Mouse (Mus musculus) neural tube, embryonic 12.5 days (tissue): ENCODE data around the gene Ubqlnl. TPM values are rescaled to one million over a fixed set of nuclear protein-coding genes. Genes with fewer than 3 reads are reported as not detected.

Experiments
- ATAC-seq: fragments of 200-750 bp; cut with Nextera tagmentation; 2 replicates; pipeline ENCODE4 v1.8.0; 2017; ENCODE audit warnings: low read depth, mild to moderate bottlenecking, moderate TSS enrichment, moderate library complexity; ENCODE audit not compliant: low FRiP score
- H3K27ac ChIP-seq: fragments of 300-500 bp; sonication (generic); 2 replicates; pipeline ENCODE4 v1.5.1; 2016
- H3K27me3 ChIP-seq: fragments of 300-500 bp; sonication (generic); replicated peaks from 2 replicates; pipeline ENCODE4 v1.6.1; 2016; ENCODE audit warnings: mild to moderate bottlenecking
- H3K36me3 ChIP-seq: fragments of 300-500 bp; sonication (generic); 2 replicates; pipeline ENCODE4 v1.6.1; 2016; ENCODE audit warnings: mild to moderate bottlenecking
- H3K4me1 ChIP-seq: fragments of 300-500 bp; sonication (generic); 2 replicates; pipeline ENCODE4 v1.6.1; 2016
- H3K4me2 ChIP-seq: fragments of 300-500 bp; sonication (generic); replicated peaks from 2 replicates; pipeline ENCODE4 v1.6.1; 2016; ENCODE audit warnings: mild to moderate bottlenecking
- H3K4me3 ChIP-seq: fragments of 300-500 bp; sonication (generic); 2 replicates; pipeline ENCODE4 v1.5.1; 2016
- H3K9ac ChIP-seq: fragments of 300-500 bp; sonication (generic); 2 replicates; pipeline ENCODE4 v1.6.1; 2016; ENCODE audit warnings: mild to moderate bottlenecking
- H3K9me3 ChIP-seq: fragments of 300-500 bp; sonication (generic); 2 replicates; pipeline ENCODE4 v1.6.1; 2016; ENCODE audit warnings: mild to moderate bottlenecking
- WGBS: fragments of 180-500 bp; shearing (Covaris S2); methylation state at CpG from one replicate; pipeline ENCODE4 v1.1.7; 2016; 5-methylcytosine and 5-hydroxymethylcytosine counted together
- polyA plus RNA-seq: library from polyadenylated mRNA; unstranded; fragments of >200 nt; fragmentation: Nextera tagmentation; extraction: Ambion mirVana; gene quantifications from 2 replicates; pipeline ENCODE4 v1.2.1, GENCODE M21; 2016

Gene Ubqlnl
- polyA plus RNA-seq, result not detected in 2 replicates

GRCm38 (mm10) chr7:104150456-104150855 lies at the start of gene Ubqlnl:
Gene Ubqlnl, minus strand, starts transcription at chr7:104150556.
- WGBS, result 83% methylated on average over 2 of the region's 2 CpGs
- H3K36me3 ChIP-seq, result no peaks in the 10 kb centered on the region

GRCm38 (mm10) chr7:104199822-104200221 lies 49.5 kb upstream of the Ubqlnl start:
- Histone ChIP-seq H3K27me3 (no peaks in the 10 kb centered on the region), H3K4me1 (no peaks in the 10 kb centered on the region), H3K27ac (no peak overlapping the region), H3K36me3 (no peaks in the 10 kb centered on the region), H3K9me3 (no peaks in the 10 kb centered on the region), H3K9ac (no peak overlapping the region), H3K4me2 (no peak overlapping the region), H3K4me3 (no peak overlapping the region)
- peak; percentile 68; the same call in 1 of the 2 replicates for ATAC-seq
- WGBS, result 9% methylated on average over 5 of the region's 5 CpGs

More at GRCm38 (mm10) chr7:104150456-104150855, at the start of gene Ubqlnl:
- Histone ChIP-seq H3K27ac (no peak within 1 kb of the TSS), H3K9me3 (no peaks in the 10 kb centered on the region), H3K4me3 (no peak within 1 kb of the TSS), H3K27me3 (no peaks in the 10 kb centered on the region), H3K4me1 (no peaks in the 10 kb centered on the region), H3K4me2 (no peak within 1 kb of the TSS), H3K9ac (no peak within 1 kb of the TSS)
- ATAC-seq, result no peak

- no peaks in the 10 kb centered on the region for H3K9me3 ChIP-seq
- H3K9ac ChIP-seq, result no peak within 1 kb of the TSS
- no peak within 1 kb of the TSS for H3K4me2 ChIP-seq
- 91% methylated on average over 6 of the region's 6 CpGs for WGBS
- no peaks in the 10 kb centered on the region for H3K27me3 ChIP-seq
- H3K4me1 ChIP-seq, result no peaks in the 10 kb centered on the region
- no peak within 1 kb of the TSS for H3K4me3 ChIP-seq
- ATAC-seq, result no peak
- no peaks in the 10 kb centered on the region for H3K36me3 ChIP-seq
- H3K27ac ChIP-seq, result no peak within 1 kb of the TSS
Measured at GRCm38 (mm10) chr7:104195885-104196284, 45.5 kb upstream of the Ubqlnl start, which contains the start of gene Olfr649. Gene Olfr649, minus strand, starts transcription at chr7:104195985.

GRCm38 (mm10) chr7:104191275-104191674 lies 40.9 kb upstream of the Ubqlnl start:
- no peaks in the 10 kb centered on the region for H3K27me3 ChIP-seq
- no peak for ATAC-seq

GRCm38 (mm10) chr7:104183292-104183691 lies 32.9 kb upstream of the Ubqlnl start, which contains the start of gene Olfr648:
Gene Olfr648, minus strand, starts transcription at chr7:104183392.
- no peaks in the 10 kb centered on the region for H3K9me3 ChIP-seq
- no peaks in the 10 kb centered on the region for H3K27me3 ChIP-seq
- no peak within 1 kb of the TSS for H3K27ac ChIP-seq
- WGBS, result 96% methylated on average over 2 of the region's 2 CpGs
- no peak within 1 kb of the TSS for H3K9ac ChIP-seq
- H3K4me2 ChIP-seq, result no peak within 1 kb of the TSS
- H3K36me3 ChIP-seq, result no peaks in the 10 kb centered on the region
- ATAC-seq, result no peak
- no peak within 1 kb of the TSS for H3K4me3 ChIP-seq
- H3K4me1 ChIP-seq, result no peaks in the 10 kb centered on the region

More at GRCm38 (mm10) chr7:104191275-104191674, 40.9 kb upstream of the Ubqlnl start:
- Histone ChIP-seq H3K36me3 (no peaks in the 10 kb centered on the region), H3K9ac (no peak overlapping the region), H3K4me3 (no peak overlapping the region), H3K4me2 (no peak overlapping the region), H3K9me3 (no peaks in the 10 kb centered on the region), H3K27ac (no peak overlapping the region), H3K4me1 (no peaks in the 10 kb centered on the region)
- WGBS, result 69% methylated on average over 9 of the region's 9 CpGs

GRCm38 (mm10) chr7:104179074-104179473 lies 28.7 kb upstream of the Ubqlnl start:
- Histone ChIP-seq H3K36me3 (no peaks in the 10 kb centered on the region), H3K4me3 (no peak overlapping the region), H3K4me1 (no peaks in the 10 kb centered on the region), H3K4me2 (no peak overlapping the region), H3K9me3 (no peaks in the 10 kb centered on the region), H3K27me3 (no peaks in the 10 kb centered on the region), H3K9ac (no peak overlapping the region), H3K27ac (no peak overlapping the region)
- ATAC-seq, result no peak
- 84% methylated on average over 1 of the region's 1 CpGs for WGBS

- Histone ChIP-seq H3K4me2 (no peak overlapping the region), H3K4me3 (no peak overlapping the region), H3K9me3 (no peaks in the 10 kb centered on the region), H3K27ac (no peak overlapping the region), H3K36me3 (no peaks in the 10 kb centered on the region), H3K4me1 (no peaks in the 10 kb centered on the region), H3K27me3 (no peaks in the 10 kb centered on the region), H3K9ac (no peak overlapping the region)
- WGBS, result 73% methylated on average over 5 of the region's 5 CpGs
- ATAC-seq, result no peak
Measured at GRCm38 (mm10) chr7:104178422-104179054, 28.2 kb upstream of the Ubqlnl start.

GRCm38 (mm10) chr7:104175085-104175484 lies 24.7 kb upstream of the Ubqlnl start:
- H3K9ac ChIP-seq, result no peak overlapping the region
- no peak overlapping the region for H3K4me3 ChIP-seq
- no peak overlapping the region for H3K27ac ChIP-seq
- no peak for ATAC-seq
- H3K4me1 ChIP-seq, result no peaks in the 10 kb centered on the region
- no peaks in the 10 kb centered on the region for H3K9me3 ChIP-seq
- H3K27me3 ChIP-seq, result no peaks in the 10 kb centered on the region
- H3K4me2 ChIP-seq, result no peak overlapping the region
- H3K36me3 ChIP-seq, result no peaks in the 10 kb centered on the region
- whole genome bisulfite sequencing, result 15% methylated on average over 1 of the region's 1 CpGs

GRCm38 (mm10) chr7:104169634-104170204 lies 19.4 kb upstream of the Ubqlnl start:
- Histone ChIP-seq H3K27ac (no peak overlapping the region), H3K9ac (no peak overlapping the region), H3K36me3 (no peaks in the 10 kb centered on the region), H3K4me1 (no peaks in the 10 kb centered on the region), H3K4me3 (no peak overlapping the region), H3K4me2 (no peak overlapping the region), H3K9me3 (no peaks in the 10 kb centered on the region), H3K27me3 (no peaks in the 10 kb centered on the region)
- 82% methylated on average over 6 of the region's 6 CpGs for WGBS
- no peak for ATAC-seq

- H3K4me2 ChIP-seq, result no peak overlapping the region
- no peak overlapping the region for H3K27ac ChIP-seq
- no peak for ATAC-seq
- WGBS, result 83% methylated on average over 6 of the region's 6 CpGs
- H3K4me3 ChIP-seq, result no peak overlapping the region
- H3K4me1 ChIP-seq, result no peaks in the 10 kb centered on the region
- H3K9me3 ChIP-seq, result no peaks in the 10 kb centered on the region
- no peak overlapping the region for H3K9ac ChIP-seq
- no peaks in the 10 kb centered on the region for H3K36me3 ChIP-seq
- H3K27me3 ChIP-seq, result no peaks in the 10 kb centered on the region
Measured at GRCm38 (mm10) chr7:104167105-104167504, 16.7 kb upstream of the Ubqlnl start.

GRCm38 (mm10) chr7:104143179-104143578 lies 7.2 kb downstream of the Ubqlnl start, which contains the start of gene Ubqln3:
Gene Ubqln3, minus strand, starts transcription at chr7:104143279.
- Histone ChIP-seq H3K4me3 (no peak within 1 kb of the TSS), H3K9ac (no peak within 1 kb of the TSS), H3K36me3 (no peaks in the 10 kb centered on the region), H3K4me2 (no peak within 1 kb of the TSS), H3K27me3 (no peaks in the 10 kb centered on the region), H3K9me3 (no peaks in the 10 kb centered on the region), H3K27ac (no peak within 1 kb of the TSS), H3K4me1 (no peaks in the 10 kb centered on the region)
- WGBS, result 78% methylated on average over 3 of the region's 3 CpGs
- ATAC-seq, result no peak

GRCm38 (mm10) chr7:104137305-104137704 lies 13.1 kb downstream of the Ubqlnl start, which contains the start of gene Olfr643:
Gene Olfr643, minus strand, starts transcription at chr7:104137405.
- H3K9ac ChIP-seq, result no peak within 1 kb of the TSS
- WGBS, result 88% methylated on average over 5 of the region's 5 CpGs
- H3K9me3 ChIP-seq, result no peaks in the 10 kb centered on the region
- no peaks in the 10 kb centered on the region for H3K36me3 ChIP-seq
- no peaks in the 10 kb centered on the region for H3K27me3 ChIP-seq
- H3K27ac ChIP-seq, result no peak within 1 kb of the TSS
- no peak for ATAC-seq
- no peak within 1 kb of the TSS for H3K4me2 ChIP-seq
- no peaks in the 10 kb centered on the region for H3K4me1 ChIP-seq
- no peak within 1 kb of the TSS for H3K4me3 ChIP-seq
